Mouse (Mus musculus) layer of hippocampus, postnatal 14 days (tissue): ENCODE measurements around the gene Ifna13. TPM values are rescaled to one million over a fixed set of nuclear protein-coding genes. Genes with fewer than 3 reads are reported as not detected.

Source experiments
- DNase-seq, 2 experiments: peaks; one replicate each; pipeline ENCODE4 v3.0.0; 2021 to 2022; ENCODE audit warnings: low spot score in 2 of 2, mixed read lengths in 1 of 2
- long read RNA-seq, 2 experiments: library from polyadenylated mRNA; stranded (forward); transcript quantifications; one replicate each; pipeline ENCODE4 v2.0.0; 2021
- total RNA-seq, 2 experiments: library from RNA; stranded (reverse); gene quantifications; 2 replicates each; pipeline ENCODE4 v1.2.3; 2021

Gene Ifna13
- not detected for total RNA-seq
- long read RNA-seq, experiment 1, result 0 reads
- long read RNA-seq, experiment 2, result 0 reads

DNA sequence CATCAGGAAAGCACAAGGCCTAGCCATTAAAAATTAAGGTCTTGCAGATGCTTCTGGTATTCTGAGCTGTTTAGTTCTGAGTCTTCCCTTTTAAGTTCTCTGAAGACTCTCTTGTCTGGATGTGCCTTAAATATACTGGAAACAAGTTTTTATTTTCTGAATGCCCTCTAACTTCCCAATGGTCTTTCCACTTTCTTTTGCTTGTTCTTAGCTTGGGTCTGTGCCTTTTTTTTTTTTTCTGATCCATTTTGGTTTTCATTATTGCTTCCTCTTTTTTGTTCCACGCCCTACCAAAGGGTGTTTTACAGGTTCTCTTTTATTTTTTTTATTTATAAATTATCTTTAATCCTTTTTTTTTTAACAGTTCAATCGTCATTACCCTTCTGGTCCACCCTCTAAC lies at the start of gene Ifna13:
TSS of gene Ifna13 (minus strand) at position 101 of the 400 bp plus-strand sequence.
- DNase-seq, result no peak

DNA sequence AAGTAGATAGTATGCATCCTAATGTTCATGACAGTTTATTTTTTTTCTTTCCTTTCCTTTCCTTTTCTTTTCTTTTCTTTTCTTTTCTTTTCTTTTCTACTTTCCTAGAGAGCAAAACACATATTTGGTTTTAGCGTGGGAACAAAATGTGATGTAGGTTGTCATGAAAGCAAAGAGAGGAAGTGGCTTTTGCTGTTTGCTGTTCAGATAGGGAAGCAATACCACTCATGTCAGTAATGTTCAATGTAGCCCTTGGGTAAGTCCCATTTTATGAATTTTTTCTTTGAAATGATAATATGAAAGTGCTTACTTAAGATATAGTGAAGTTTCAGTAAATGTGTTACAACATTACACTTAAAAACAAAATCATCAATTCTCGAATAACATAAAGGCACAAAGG lies 49.1 kb upstream of the Ifna13 start:
- no peak for DNase-seq

DNA sequence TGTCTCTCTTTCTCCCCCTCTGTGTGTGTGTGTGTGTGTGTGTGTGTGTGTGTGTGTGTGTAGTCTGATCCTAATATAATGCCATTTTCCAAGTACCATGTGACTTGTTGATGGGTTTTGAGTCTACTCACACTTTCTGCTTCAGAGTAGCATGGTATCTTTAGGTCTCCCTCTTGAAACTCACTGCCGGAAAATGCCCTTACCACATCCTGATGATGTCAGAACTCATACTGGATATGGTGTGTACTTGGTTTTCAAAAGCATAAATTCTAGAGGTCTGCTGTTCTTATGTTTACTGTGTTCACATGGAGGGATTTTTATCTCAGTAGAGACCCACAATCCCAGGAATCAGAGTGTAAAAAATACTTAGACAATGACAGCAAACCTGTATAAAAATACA lies 48.3 kb upstream of the Ifna13 start:
- no peak for DNase-seq

DNA sequence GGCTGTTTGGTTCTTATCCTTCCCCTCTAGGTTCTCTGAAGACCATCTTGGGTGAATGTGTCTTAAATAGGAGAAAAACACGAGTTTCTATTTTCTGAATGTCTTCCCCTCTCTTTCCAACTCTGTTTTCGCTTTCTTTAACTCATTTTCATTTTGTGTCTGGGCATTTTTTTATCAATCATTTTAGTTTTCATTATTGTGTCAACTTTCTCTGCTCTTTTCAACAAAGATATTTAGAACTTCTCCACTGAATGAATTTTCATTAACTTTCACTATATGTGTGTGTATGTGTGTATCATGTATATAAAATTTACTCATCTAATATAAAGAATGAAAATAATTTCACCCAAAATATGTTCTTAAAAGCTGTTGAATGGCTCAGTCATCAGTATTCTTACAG lies 47.0 kb upstream of the Ifna13 start, which contains the start of gene Ifnab:
TSS of gene Ifnab (minus strand) at position 101 of the 400 bp plus-strand sequence.
- no peak for DNase-seq

DNA sequence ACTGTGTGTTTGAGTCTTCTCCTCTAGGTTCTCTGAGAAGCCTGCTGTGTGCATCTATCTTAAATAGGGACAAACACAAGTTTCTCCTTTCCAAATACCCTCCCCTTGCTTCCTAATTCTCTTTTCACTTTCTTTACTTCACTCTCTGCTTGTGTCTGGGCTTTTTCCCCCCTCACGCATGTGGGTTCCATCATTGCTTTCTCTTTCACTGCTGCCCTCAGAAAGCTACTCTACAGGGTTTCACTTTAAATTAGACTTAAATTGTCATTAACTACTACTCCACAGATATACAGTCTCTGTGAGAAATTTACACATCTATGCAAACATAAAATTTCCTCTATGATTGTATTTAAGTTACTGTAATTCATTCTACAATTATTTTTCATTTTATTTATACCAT lies 39.6 kb upstream of the Ifna13 start, which contains the start of gene Ifna2:
TSS of gene Ifna2 (minus strand) at position 101 of the 400 bp plus-strand sequence.
- DNase-seq, result no peak

DNA sequence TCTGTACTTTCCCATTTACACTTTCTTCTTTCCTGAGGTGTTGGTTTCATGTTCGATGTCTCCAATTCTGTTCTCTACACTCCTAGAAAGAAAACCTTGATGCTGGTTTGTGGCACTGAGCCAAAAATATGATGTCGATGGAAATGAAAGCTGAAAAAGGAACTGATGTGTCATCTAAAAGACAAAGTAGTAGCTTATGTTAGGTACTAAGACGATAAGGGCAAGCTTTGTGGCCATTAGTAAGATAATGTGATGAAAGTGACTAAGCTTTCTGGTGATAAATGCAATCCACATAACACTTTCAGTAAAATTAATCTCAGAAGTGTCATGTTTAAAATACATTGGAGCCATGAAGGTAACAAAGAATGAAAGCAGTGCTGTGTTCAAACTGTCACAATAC lies 37.1 kb upstream of the Ifna13 start:
- no peak for DNase-seq

DNA sequence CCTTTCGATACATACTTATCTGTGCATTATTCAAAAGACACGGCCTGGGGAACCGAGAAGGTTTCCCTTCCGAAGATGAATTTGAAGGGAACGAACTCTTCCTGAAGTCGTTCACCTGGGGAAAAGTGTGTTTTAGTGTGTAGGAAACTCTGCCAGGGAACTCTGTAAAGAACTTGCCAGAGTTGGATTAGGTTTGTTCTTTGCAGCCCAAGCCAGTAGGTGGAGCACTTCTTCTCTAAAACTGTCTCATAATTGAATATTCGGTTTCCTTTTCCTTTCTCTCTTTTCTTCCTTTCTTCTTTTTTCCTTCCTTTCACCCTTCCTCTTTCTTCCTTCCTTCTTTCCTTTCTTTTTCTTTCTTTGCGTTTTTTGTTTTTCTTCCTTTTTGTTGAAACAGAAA lies 36.1 kb upstream of the Ifna13 start:
- peak in 1 of 2 experiments; percentile 26 for DNase-seq

DNA sequence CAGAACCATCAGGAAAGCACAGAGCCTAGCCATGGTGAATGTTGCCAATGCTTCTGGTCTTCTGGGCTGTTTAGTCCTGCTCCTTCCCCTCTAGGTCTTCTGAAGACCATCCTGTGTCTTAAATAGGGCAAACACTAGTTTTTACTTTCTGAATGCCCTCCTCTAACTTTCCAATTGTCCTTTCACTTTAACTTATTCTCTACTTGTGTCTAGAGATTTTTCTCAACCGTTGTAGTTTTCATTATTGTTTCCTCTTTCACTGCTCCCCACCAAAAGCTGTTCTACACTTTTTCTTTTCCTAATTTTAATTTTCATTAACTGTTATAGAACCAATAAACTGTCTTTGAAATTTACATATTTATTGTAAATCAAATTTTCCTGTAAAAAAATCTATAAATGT lies 32.6 kb upstream of the Ifna13 start, which contains the start of gene Ifna16:
TSS of gene Ifna16 (minus strand) at position 101 of the 400 bp plus-strand sequence.
- DNase-seq, result no peak

DNA sequence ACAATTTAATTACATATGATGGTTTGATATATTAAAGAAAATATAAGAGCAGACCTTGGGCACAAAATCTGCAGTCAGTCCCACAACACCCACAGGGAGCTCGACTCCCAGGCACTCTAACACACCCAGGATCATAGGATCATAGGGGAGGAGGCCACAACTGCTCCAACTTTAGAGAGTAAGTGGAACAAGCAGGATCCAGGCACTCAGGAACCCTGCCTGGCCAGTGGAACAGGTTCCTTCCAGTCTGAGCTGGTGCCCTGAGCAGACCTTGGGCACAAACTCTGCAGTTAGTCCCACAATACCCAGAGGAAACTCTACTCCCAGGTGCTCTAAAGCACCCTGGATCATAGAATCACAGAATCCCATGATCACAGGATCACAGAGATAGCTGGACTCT lies 11.2 kb upstream of the Ifna13 start:
- DNase-seq, result no peak

DNA sequence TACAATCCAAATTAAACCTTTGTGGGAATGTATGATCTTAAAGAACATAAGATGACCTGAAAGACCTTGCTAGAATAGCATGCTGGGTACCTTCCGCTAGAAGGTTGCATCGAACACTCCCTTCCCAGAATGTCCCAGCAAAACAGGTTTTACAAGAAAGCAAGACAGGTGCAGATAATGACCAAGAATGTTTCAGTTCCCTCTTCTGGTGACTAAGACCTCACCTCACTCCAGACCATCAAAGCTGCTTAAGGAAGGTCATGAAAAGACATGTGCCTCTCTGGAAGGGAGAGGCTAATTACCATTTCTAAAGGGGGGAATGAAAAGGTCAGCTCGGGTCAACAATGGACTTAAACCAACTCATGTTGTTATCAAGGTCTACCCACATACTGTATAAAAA lies 9.4 kb upstream of the Ifna13 start:
- no peak for DNase-seq

DNA sequence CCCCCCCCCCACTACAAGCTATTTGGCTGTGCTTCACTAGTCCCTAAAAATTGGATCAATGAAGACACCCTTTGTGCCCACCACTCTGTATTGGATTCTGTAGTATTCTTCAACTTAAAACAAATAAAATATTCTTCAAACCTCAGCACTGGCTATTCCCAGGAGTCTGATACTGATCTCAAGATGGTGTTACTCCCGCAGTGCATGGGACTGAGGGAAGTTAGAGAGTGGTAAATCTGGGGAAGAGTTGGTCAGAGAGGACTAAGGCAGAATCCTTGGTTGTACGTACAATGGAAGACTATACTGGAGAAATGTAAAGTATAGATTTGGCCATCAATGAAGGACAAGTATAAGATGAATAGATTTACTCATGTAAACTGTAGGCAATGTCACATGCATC lies 1.7 kb downstream of the Ifna13 start:
- no peak for DNase-seq

DNA sequence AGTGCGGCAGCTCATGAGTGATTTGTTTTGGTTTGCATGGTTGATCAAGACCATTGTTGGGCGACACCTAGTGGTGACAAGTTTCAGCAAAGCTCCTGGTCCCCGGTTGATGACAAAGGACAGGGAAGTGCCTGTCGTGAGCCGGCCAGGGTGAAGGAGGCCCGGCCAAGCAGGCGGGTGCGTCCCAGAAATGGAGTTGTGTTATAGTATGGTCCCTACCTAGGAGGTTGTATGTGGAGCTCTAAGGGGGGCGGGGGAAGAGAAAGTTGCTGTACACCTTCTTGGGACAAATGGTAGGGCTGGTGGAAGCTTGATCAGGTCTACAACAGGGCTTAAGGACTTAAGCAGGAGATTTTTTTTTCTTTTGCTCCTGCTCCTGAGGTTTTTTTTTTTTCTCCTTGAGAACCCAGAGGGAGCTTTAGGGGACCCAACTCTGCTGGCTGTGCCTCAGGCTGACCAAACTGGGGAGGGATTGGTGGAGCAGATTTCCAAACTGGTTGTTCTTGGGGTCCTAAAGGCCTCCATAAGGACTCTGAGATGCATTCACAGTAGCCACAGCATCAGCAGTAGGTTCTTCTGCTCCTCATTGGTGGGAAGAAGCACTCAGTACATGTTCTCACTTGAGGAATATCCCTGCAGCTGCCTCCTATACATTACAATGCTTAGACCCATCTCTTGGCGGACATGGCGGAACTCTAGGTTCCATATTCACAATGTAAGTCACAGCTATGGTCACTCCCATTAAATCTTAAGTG lies 3.0 kb downstream of the Ifna13 start:
- DNase-seq, result peak; percentile 91 to 94

DNA sequence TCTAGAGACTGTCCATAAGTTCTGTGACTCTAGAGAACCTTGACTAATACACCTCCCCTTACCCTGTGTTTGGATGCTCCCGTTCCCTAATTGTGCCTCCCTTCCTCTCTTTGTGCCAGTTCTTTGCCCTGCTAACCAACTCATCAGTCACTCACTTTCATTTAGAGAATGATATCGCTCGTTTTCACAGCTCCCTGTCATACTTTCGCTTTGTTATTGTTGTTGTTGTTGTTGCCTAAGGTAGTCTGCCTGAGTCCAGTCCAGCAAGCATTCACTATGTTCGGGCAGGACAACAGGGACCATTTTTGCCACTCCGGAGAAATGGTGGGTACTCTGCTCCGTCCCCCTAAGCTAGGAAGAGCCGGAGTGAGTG lies 3.6 kb downstream of the Ifna13 start:
- DNase-seq, result no peak

DNA sequence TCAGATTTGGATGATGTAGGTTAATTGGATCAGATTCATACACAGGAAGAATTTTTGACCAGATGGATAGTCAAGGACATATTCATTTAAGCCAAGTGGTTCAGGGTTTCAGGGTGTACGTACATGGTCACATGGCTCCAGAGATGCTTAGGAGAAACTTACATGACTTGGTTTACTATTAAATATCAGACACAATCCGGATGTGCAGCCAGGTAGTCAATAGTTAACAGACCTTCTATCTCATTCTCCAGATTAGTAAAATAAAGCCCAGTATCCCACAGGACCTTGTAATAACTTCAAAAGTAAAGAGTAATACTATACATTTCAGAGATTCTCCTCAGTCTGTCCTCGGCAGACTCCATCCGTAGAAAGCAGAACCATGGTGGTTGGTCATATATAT lies 9.9 kb downstream of the Ifna13 start, which contains the start of gene C87499:
TSS of gene C87499 (minus strand) at position 101 of the 400 bp plus-strand sequence.
- no peak for DNase-seq

DNA sequence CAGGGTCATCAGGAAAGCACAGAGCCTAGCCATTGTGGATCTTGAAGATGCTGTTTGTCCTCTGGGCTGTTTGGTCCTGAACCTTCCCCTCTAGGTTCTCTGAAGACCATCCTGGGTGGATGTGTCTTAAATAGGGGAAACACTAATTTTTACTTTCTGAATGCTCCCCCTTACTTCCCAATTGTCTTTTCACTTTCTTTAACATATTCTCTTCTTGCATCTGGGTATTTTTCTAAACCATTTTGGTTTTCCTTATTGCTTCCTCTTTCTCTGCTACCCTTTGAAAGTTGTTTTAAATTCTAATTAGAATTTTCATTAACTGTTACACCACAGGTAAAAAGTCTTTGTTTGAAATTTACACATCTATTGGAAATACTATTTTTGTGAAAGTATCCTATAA lies 41.0 kb downstream of the Ifna13 start, which contains the start of gene Ifna12:
TSS of gene Ifna12 (minus strand) at position 101 of the 400 bp plus-strand sequence.
- no peak for DNase-seq

Other genes starting within 250 kb of the Ifna13 start
- 1 to 10 TPM; 1.8 to 3.0 TPM for gene Hacd4, start 205.5 kb downstream of the Ifna13 start, total RNA-seq
- not detected for gene Ifnb1, start 121.7 kb downstream of the Ifna13 start, total RNA-seq
- gene Ifna15, start 86.2 kb downstream of the Ifna13 start, total RNA-seq, result not detected
- gene Ifna14, start 72.7 kb downstream of the Ifna13 start, total RNA-seq, result not detected
- gene Ifna9, start 52.1 kb downstream of the Ifna13 start, total RNA-seq, result not detected
- gene Ifna12, start 41.1 kb downstream of the Ifna13 start, total RNA-seq, result not detected
- gene C87499, start 10.0 kb downstream of the Ifna13 start, total RNA-seq, result not detected
- not detected for gene Ifna16, start 32.5 kb upstream of the Ifna13 start, total RNA-seq
- not detected for gene Ifna2, start 39.5 kb upstream of the Ifna13 start, total RNA-seq
- gene Ifnab, start 46.9 kb upstream of the Ifna13 start, total RNA-seq, result not detected
- 1 to 10 TPM; 1.1 to 2.1 TPM for gene Gm26566, start 77.3 kb upstream of the Ifna13 start, total RNA-seq
- 100 to 1,000 TPM; 105 to 106 TPM for gene Klhl9, start 78.0 kb upstream of the Ifna13 start, total RNA-seq
- gene Gm13271, start 110.4 kb upstream of the Ifna13 start, total RNA-seq, result not detected
- not detected for gene Gm13283, start 115.7 kb upstream of the Ifna13 start, total RNA-seq
- not detected for gene Gm13290, start 129.4 kb upstream of the Ifna13 start, total RNA-seq
- not detected for gene Gm13289, start 132.5 kb upstream of the Ifna13 start, total RNA-seq
- gene Gm13272, start 135.4 kb upstream of the Ifna13 start, total RNA-seq, result not detected
- gene Ifnz, start 137.7 kb upstream of the Ifna13 start, total RNA-seq, result not detected
- not detected for gene Gm13276, start 141.2 kb upstream of the Ifna13 start, total RNA-seq
- gene Gm13277, start 144.2 kb upstream of the Ifna13 start, total RNA-seq, result not detected
- gene Gm13278, start 147.1 kb upstream of the Ifna13 start, total RNA-seq, result not detected
- not detected for gene Gm13275, start 150.0 kb upstream of the Ifna13 start, total RNA-seq
- not detected for gene Gm13279, start 152.9 kb upstream of the Ifna13 start, total RNA-seq
- not detected for gene Gm13285, start 155.2 kb upstream of the Ifna13 start, total RNA-seq
- not detected for gene Gm13287, start 158.8 kb upstream of the Ifna13 start, total RNA-seq
- not detected for gene Gm13288, start 161.1 kb upstream of the Ifna13 start, total RNA-seq
- gene Ifna7, start 171.8 kb upstream of the Ifna13 start, total RNA-seq, result not detected
- not detected for gene Ifna11, start 175.5 kb upstream of the Ifna13 start, total RNA-seq
- not detected for gene Ifna6, start 183.0 kb upstream of the Ifna13 start, total RNA-seq
- gene Ifna5, start 191.1 kb upstream of the Ifna13 start, total RNA-seq, result not detected
- gene Ifna4, start 197.4 kb upstream of the Ifna13 start, total RNA-seq, result not detected
- gene Ifna1, start 205.6 kb upstream of the Ifna13 start, total RNA-seq, result not detected
- not detected for gene Ifne, start 235.7 kb upstream of the Ifna13 start, total RNA-seq